Mouse (Mus musculus) frontal cortex, postnatal 36 days (tissue): Measurements from ENCODE around the gene Pcnx.
A peak's percentile ranks its signal among the peaks of the same experiment; 100 is the strongest.

ENCODE experiments used
- DNase-seq, 2 experiments: peaks; one replicate each; pipeline ENCODE4 v3.0.0; 2022; ENCODE audit warnings: low spot score in 2 of 2

Gene Pcnx

DNA sequence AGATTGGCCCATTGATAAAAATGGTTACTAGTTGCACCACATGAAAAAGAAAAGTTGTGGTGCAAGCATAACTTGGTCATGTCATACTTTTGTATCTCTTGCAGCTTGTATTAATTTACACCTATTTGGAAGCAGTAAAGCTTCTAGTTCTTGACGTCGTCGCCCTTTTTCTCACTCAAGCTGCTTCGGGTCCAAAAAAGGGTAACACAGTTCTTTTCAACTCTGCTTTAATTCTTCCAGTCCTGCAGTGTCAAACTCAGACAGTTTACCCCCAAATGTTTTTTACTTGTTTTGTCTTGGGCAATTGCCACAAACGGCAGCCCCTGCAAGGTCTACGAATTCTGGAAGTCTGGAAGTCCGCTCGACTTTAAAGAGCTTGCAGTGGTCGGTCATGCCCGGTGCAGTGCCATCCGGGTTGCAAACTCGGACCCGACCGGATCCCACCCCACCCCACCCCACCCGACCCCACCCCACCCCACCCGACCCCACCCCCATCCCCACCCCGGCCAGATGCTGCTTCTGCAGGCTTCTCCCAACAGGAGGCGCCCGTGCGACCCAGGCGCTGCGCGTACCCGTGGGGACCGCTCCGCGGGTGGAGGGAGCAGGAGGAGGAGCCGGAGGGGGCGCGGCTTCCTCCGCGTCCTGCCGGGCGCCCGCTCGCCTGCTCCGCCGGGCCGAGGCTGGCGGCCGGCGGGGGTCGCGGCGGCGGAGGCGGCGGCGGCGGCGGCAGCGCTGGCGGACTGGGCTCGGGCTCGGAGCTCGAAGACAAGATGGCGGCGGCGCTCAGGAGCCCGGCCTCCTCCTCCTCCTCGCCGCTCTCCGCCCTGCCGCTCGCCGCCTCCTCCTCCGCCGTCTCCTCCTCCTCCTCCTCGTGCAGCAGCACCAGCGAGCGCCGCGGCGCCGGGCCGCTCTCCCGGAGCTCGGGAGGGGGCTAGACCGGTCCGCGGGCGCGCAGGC, at the start of gene Pcnx:
Pcnx (plus strand) TSS at position 673 of the 957 bp plus-strand sequence.
- peak; percentile 79 for DNase-seq

DNA sequence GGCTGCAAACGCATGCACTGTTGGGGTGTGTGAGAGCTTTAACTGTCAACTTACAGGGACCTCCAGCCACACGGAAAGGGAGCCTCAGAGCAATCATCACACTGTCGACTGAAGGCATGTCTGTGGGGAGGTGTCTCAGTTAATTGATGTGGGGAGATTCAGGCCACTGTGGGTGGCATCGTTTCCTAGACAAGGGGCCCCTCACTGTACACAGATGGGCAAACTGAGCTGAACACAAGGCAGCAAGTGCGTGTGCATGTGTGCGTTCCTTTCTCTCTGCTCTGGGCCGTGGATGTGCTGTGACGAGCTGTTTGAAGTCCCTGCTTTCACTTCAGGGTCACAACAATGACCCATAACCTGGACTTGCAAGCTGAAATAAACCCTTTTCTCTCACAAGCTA, 49.4 kb upstream of the Pcnx start:
- no peak for DNase-seq

DNA sequence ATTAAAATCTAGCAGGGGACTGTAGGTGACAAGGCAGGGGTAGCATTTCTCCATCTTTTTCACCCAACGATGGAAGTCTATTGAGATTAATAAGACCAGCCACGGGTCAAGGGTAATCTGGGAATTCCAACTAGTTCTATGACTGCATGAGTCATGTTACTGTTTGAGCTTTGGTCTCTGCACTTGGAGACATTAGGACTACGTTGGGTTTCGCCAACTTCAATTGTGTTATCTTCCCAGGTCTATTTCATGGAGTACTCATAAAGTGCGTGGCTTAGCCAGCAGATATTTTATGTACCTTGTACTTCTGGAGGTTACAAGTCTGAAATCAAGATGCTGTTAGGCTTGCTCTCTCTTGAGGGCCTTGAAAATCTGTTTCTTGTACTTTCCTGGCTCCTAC, 45.1 kb upstream of the Pcnx start:
- no peak for DNase-seq

DNA sequence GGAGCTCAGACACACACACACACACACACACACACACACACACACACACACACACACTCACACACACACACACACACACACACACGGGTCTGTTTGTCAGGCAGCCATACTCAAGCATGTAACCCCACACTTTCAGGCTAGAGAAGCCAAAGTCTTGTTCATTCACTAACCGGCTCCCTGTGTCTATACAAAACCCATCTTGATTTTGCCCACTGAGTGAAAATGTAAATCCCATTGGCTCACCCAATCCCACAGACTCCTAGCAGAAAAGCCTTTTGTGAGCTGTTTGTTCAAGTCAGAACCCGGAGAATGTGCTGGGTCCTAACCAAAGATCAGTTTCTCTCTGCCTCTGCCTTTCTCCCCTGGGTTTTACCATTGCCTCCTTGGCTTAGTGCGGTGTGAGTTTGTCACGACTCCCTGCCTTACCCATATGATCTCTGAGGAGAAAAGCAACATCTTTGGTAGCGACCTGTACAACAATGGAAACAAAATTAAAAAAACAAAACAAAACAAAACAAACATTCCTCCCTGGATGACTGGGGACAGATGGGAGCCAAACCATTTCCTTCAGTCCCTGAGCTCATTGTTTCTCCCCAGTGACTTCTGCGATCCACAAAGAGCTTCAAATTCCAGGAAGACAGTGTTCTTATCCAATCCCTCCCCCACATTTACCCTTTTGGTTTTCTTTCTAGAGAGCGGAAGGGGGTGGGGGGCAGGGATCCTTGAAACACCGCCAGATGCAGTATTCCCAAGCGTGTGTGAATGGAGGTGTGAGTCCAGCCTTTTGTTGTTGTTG, 43.3 kb upstream of the Pcnx start:
- no peak for DNase-seq

DNA sequence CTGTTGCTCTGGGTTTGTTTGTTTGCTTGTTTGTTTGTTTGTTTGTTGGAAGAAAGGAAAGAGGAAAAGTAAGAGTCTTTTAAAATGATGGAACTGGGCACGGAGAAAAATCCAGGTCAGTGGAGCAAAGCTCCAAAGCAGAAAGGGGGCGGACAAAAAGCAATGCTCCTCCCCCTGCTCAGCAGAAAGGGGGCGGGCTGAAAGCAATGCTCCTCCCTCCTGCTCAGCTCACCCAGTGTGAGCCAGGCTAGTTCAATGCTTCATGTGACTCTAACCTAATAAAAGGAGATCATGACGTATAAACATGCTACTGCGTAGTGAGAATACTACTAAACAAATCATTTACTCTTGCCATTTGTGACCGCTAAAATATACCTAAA, 42.7 kb upstream of the Pcnx start:
- DNase-seq = no peak

DNA sequence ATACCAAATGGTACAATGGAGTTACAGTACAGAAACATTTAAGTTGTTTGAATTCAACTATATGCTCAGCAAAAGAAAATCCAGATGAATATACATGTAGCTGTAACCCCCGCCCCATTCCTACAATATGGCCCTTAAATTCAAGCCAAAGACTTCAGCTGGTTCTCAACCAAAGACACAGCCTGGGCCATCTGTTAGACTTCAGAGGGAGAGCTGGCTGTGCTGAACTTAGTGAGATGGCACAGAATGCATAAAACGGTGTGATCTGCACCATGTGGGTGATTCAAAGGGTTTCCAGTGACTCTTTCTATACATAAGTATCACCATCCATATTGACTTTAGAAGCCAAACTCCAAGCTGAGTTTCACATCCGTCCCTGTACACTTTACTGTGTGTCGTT, 39.1 kb upstream of the Pcnx start:
- DNase-seq = peak in 1 of 2 experiments; percentile 50

DNA sequence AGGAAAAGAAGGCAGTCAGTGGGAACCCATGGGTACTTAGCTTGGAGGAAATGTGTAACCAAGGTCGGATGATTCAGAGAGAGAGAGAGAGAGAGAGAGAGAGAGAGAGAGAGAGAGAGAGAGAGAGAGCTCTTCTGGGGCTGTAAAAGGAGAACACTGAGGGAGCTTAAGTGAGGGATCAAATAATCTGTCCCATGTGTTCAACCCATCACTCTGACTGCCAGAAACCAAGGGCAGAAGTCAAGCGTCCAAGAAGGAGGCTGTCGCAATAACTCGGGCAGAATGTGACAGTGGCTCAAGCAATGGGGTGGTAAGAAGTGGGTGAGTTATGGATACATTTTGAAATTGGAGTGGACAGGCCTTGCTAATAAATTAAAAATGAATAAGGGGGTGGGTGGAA, 37.6 kb upstream of the Pcnx start:
- no peak for DNase-seq

DNA sequence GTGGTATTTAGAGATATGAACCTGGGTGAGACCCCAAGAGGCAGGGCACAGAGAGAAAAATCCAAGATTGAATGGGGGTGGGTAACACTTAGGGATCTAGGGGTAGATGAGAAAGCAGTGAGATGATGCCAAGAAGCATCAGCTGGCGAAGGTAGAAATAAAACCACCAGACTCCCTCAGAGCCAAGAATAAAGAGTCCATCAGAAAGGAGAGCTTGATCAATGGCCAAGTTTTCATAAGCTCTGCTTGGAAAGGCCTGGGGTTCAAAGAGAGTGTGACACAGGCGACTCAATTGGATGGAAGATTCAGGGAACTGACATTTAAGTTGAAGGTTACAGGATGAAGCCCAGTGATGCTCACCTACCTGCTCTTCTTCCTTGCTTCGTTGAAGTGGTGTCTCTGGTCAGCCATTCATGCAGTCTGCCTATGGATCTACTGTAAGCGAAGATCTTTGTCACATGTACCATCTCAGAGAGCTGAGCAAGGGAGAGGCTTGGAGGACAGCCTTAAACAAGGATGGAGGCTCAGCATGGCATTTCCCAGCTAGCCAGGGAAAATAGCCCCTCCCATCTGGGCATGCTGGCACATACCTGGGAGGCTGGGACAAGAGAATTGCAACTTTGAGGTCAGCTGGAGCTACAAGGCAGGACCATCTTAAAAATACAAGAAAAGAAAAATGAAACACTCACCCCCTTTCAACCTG, 36.9 kb upstream of the Pcnx start:
- no peak for DNase-seq

DNA sequence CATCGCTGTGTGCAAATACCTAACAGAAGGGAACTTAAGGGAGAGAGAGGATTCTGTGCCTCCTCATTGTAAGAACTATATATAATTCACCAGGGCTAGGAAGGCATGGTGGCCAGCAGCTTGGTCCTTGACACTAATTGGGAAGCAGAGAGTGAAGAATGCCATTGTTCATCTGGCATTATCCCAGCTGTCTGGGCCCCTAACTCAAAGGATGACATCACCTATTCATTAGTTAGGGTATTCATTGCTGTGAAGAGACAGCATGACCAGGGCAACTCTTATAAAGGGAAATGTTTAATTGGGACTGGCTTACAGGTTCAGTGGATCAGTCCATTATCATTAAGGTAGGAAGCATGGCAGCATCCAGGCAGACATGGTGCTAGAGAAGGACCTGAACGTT, 31.5 kb upstream of the Pcnx start:
- no peak for DNase-seq

DNA sequence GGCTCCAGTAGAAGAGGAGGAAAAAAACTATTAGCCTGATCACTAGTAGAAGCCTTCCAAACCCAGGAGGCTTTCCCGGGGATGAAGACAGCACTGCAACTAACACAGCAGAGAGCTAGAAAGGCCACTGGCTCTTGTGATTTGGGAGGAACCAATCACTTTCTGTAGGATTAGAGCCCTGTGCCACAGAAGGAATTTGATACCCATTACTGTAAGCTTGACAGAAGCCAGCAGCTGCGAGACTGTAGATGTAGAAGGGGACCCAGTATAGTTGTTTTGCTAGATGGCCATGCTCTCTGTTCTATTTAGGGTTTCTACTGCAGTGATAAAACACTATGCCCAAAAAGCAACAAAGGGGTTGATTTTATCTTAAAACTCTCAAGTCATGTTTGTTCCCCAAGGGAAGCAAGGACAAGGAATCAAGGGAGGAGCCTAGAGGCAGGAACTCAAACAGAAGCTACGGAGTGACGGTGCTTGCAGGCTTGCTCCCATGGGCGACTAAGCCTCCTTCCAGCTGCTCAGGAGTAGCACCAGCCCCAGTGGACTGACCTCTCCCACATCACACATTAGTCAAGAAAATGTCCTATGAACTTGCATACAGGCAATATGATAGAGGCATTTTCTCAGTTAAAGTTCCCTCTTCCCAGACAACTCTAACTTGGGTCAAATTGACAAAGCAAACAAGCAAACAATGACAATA, 27.6 kb upstream of the Pcnx start:
- DNase-seq = no peak

DNA sequence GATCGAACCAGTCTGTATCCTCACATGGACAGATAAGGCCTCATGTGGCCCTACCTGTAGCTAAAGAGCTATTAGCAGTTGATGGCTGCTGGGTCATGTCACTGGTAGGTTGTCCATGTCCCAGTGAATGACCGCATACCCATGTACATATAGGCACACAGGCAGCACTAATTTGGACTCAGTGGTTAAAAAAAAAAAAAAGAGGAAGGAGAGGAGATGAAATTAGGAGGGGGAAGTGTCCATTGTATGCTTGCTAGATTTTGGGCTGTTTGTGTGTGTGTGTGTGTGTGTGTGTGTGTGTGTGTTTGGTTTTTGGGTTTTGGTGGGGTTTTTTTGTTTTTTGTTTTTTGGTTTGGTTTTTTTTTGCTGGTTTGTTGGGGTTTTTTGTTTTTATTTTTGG, 26.7 kb upstream of the Pcnx start:
- DNase-seq = no peak

DNA sequence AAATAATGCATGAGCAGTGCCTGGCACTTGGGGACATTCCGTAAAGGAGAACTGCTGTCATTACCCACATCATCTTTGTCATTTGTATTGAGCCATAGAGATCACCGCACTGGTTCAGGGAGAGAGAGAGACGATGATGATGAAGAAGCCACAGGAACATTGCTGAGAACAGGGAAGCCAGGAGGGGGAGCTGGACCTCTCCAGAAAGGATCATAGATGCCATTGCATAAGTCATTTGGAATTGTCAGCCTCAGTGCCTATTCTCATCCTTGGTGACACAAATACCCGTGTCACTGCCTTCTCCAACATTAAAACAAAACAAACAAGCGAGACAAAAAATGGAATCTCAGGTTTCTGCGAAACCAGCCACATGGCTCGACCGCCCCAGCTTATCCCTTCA, 23.7 kb upstream of the Pcnx start:
- peak in 1 of 2 experiments; percentile 25 for DNase-seq

DNA sequence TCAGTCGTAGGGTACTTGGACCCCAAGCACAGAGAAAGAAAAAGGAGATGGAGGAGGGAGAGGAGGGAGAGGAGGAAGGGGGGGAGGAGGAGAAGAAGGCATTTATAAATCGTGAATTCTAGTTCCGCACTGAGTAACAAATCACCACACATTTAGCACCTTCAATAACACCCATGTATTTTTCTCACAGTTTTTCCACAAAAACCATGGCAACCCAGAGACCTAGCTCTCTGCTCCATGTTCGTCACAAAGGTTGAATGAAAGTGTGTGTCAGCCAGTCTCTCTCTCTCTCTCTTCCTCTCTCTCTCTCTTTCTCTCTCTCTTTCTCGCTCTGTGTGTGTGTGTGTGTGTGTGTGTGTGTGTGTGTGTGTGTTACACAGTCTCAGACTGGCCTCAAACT, 22.4 kb upstream of the Pcnx start:
- no peak for DNase-seq

DNA sequence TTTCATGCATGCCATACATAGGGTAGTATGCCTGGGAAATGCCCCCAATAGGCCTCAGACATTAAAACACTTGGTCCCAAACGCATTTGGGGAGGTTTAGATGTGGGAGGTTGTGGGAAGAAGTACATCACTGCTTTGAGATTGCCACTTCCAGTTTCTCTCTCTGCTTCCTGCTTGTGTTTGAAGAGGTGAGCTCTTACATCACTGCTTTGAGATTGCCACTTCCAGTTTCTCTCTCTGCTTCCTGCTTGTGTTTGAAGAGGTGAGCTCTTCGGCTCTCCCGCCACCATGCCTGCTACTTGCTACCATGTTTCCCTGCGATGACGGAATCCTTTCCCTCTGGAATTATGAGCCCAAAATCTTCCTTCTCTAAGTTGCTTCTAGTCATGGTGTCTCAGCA, 20.2 kb upstream of the Pcnx start:
- no peak for DNase-seq

DNA sequence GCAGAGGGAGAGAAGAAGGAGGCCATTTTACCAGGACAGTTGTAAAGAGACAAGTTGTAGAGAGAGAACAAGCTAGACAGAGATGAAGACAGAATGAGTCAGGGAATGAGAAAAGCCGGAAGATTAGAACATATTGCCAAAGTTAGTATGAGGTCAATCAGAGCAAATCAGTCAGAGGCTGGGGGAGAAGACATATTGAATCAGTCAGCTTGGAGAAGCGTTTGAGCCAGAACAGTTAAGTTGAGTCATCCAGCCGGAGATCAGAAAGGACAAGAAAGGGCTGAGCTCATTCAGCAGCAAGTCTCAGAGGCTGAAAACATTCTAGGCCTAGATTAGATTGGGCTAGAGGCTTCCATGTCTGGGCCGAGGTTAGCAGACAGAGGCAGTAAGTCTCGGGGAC, 18.8 kb upstream of the Pcnx start:
- no peak for DNase-seq

DNA sequence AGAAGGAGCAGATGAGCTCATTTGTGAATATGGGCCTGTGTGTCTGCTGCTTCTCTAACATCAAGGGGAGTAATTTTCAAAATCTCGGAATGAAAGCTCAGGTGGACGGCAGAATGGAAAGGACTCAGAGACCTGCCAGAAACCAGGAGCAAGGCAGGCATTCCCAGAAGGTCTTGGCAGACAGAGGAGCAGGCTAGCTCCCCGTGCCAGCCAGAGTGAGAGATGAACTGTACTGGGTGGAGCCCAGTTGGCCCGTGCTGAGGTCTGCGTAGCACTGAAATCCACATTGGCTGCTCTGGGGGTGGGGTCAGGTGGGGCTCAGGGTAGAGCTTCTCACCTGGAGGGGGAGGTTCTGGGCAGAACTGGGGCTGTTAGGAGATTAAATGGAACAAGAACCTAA, 16.3 kb upstream of the Pcnx start:
- no peak for DNase-seq

DNA sequence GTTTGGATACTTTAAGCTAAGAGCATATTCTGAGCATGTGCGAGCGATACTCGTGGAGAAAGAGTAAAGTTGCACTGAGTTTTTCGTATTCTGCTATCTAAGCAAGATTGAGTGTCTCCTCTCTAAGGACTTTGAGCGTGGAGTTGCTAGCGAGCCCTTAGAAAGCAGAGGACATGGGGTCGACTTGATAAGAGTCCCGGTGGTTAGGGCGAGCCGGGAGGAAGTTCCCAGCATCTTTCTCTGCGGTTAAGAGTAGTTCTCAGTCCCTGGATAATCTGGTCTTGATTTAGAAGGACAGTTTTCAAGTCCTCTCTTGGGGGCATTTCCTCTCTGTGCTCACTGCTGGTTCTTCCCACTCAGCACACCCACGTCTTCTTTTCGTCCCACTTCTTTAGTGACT, 15.3 kb upstream of the Pcnx start:
- DNase-seq = no peak

DNA sequence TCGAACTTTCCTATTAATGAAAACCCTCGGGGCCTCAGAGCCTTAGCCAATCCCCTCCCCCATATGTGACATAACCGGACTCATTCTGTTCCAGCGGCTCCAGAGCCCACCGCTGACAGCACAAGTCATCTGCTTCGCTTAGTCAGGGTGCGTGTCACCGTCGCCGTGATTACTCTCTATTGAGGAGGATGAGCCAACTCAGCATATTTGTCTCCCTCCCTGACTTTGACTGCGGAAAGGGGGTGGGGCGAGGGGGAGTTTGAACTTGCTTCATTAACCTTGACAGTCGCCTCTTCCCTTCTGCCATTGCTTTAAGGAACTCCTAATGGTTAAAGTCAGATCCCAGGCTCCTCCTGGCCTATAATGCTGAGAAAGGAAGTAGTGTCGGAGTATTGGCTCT, 14.8 kb upstream of the Pcnx start:
- no peak for DNase-seq

DNA sequence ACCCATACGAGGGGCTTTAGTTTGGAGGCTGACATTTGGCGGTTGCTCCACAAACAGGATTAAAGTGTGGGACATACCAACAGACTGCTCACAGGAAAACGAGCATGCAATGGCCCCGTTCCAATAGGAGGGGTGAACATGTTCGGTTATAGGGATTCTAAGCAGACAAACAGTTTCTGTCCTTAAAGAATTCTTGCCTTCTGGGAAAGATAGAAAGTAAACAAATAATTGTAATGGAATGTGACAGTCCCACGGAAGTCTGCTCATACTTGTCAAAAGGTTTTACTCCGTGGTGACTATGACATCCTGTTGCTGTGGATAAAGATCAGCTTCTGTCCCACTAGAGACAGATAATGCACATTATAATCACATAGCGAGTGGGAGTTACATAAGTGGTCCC, 10.2 kb upstream of the Pcnx start:
- DNase-seq = no peak

DNA sequence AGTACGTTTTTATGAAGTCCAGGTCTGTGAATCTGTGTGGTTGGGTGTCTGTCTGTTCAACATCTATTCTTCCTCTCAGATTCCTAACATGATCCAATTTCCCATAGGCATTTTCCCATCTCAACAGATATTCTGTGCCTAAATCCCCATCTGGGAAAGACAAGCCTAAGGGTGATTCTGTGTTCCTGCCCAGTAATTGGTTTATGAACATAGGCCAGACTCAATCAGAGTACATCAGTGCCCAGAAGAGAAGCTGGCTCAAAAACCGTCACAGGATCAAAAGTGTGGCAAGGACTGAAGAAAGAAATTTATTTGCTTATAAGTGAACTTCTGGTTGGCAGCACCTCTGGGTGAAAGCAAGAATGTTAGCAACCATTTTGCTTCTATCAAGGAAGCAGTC, 7.3 kb upstream of the Pcnx start:
- DNase-seq = no peak

DNA sequence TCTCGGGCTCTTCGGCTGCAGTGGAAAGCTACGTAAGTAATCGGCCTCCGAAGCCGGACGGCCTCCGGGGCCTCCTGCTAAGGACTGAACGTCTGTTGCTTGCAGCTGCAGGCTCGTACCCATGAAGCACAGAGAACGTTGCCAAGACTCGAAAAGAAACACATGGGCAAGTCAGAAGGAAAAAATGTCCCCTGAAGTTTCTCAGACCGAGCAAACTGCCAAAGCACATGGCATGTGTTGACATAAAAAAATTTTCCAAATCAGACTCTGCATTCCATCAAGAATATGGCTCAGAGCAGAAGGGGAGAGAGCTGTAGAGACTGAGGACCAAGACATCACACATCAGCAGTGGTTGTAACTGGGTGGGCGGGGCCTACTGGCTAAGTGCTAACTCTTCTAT, 6.8 kb upstream of the Pcnx start:
- no peak for DNase-seq

DNA sequence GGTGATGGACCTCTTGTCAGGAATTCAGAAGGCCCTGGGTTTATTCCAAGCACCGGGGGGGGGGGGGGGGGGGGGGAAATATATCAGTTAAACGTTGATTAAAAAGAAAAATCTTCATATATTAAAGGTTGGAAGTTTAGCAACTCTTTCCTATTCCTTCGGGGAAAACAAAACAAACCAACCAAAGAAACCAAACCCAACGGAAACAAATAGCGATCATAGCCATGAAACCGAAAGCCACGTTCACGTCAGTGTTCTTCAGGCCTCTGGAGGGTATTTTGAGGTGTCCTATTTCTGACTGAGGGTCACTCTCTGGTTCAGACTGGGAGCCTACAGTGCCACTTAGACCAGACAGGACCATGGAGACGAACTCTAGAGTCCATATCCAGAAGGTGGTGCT, 6.3 kb upstream of the Pcnx start:
- DNase-seq = no peak
